Mouse (Mus musculus): ENCODE measurements around the gene Gm49450.

GRCm38 (mm10) chr15:98895635-98896589, 57.4 kb downstream of the Gm49450 start:
- no peak for TF ChIP-seq POLR2A (IDR thresholded peaks at IDR 0.05; ENCODE audit: control insufficient read depth, extremely low read depth, insufficient read depth, low read length, poor library complexity)
- TF ChIP-seq CTCF (IDR thresholded peaks at IDR 0.05; ENCODE audit: borderline replicate concordance, control insufficient read depth, extremely low read depth, insufficient read depth, low read length, poor library complexity): no peak
